Mouse (Mus musculus) cortical plate, adult 2 months (tissue): ENCODE results near the gene Irf4.

Source experiments
- CTCF ChIP-seq: fragments of 200-500 bp; IDR thresholded peaks from 2 replicates; pipeline ENCODE4 v1.5.1; 2011; ENCODE audit warnings: mild to moderate bottlenecking, control low read depth, low read length; ENCODE audit not compliant: insufficient read depth; ENCODE audit errors: extremely low read depth
- POLR2A ChIP-seq: fragments of 200-500 bp; IDR thresholded peaks from 2 replicates; pipeline ENCODE4 v1.6.1; 2011; ENCODE audit warnings: mild to moderate bottlenecking, low read length, control low read depth; ENCODE audit not compliant: insufficient read depth; ENCODE audit errors: extremely low read depth

DNA sequence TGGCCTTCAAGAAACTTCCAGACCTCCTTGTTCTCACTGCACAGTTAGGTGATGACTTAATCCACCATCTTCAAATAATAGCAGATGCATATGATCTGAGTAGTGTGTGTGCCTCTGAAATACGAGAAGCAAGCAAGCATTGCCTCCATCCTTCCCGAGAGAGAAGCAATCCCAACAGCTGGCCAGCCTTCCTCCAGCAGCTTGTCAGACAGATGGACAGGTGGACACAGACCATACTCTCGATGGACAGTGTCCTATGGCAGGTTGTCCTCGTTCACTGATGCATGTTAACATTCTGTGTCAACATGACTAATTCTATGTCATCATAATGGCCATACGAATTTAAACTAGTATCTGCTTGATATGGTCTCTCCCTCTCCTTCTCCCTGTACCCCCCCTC lies 25.8 kb upstream of the Irf4 start:
- TF ChIP-seq POLR2A: no peak
- no peak for TF ChIP-seq CTCF
